Mouse (Mus musculus): ENCODE results near the gene Plcg2.

- TF ChIP-seq CTCF (IDR thresholded peaks at IDR 0.05) (peak; percentile 89), EP300 (IDR thresholded peaks at IDR 0.05) (no peak)
These were observed 71.3 kb downstream of the Plcg2 start for GRCm38 (mm10) chr8:117569409-117569808.

Data from lung, postnatal 0 days (tissue).